Mouse (Mus musculus) CD8-positive naive resting alpha-beta T cell, adult 2 months (primary cell): ENCODE data around the gene Vmn1r4.

ENCODE experiments used
- DNase-seq, 2 experiments: peaks; one replicate each; pipeline ENCODE4 v3.0.0; 2022; ENCODE audit warnings: low read depth in 2 of 2, low spot score in 2 of 2

Vmn1r4 gene

GRCm38 (mm10) chr6:56916279-56916678 is 7.5 kb upstream of the Vmn1r4 start:
- peak; percentile 34 to 35 for DNase-seq

GRCm38 (mm10) chr6:56917578-56918368 is 6.0 kb upstream of the Vmn1r4 start:
- no peak for DNase-seq

GRCm38 (mm10) chr6:56919330-56920044 is 4.3 kb upstream of the Vmn1r4 start:
- DNase-seq = no peak

- no peak for DNase-seq
These were observed 3.4 kb upstream of the Vmn1r4 start for GRCm38 (mm10) chr6:56920222-56921092.

GRCm38 (mm10) chr6:56923331-56923725 is 487 bp upstream of the Vmn1r4 start:
- DNase-seq = no peak

GRCm38 (mm10) chr6:56931648-56932415 is 8.0 kb downstream of the Vmn1r4 start:
- DNase-seq = no peak

- DNase-seq = no peak
These were observed 8.6 kb downstream of the Vmn1r4 start for GRCm38 (mm10) chr6:56932464-56932863.

GRCm38 (mm10) chr6:56934366-56934765 is 10.6 kb downstream of the Vmn1r4 start:
- DNase-seq = no peak

GRCm38 (mm10) chr6:56956436-56956835 is 32.6 kb downstream of the Vmn1r4 start:
- DNase-seq = no peak

GRCm38 (mm10) chr6:56969973-56970372 is 46.2 kb downstream of the Vmn1r4 start, which contains the start of gene Vmn1r5:
TSS of gene Vmn1r5 (plus strand) at chr6:56970273.
- no peak for DNase-seq

GRCm38 (mm10) chr6:56996943-56997342 is 73.1 kb downstream of the Vmn1r4 start, which contains the start of gene Vmn1r6:
TSS of gene Vmn1r6 (plus strand) at chr6:56997243.
- DNase-seq = no peak
